Mouse (Mus musculus) myocyte (in vitro differentiated cells): ENCODE results near the gene Foxp4.

Experiments
- CEBPB ChIP-seq: IDR thresholded peaks from 2 replicates; pipeline ENCODE4 v1.6.1; 2011; ENCODE audit warnings: mild to moderate bottlenecking, moderate library complexity; ENCODE audit not compliant: poor library complexity, insufficient read depth, severe bottlenecking
- E2F4 ChIP-seq: IDR thresholded peaks from one replicate; pipeline ENCODE4 v1.6.1; 2011; ENCODE audit warnings: mild to moderate bottlenecking, control low read depth, moderate library complexity; ENCODE audit not compliant: insufficient read depth
- MYOD1 ChIP-seq, 3 experiments: IDR thresholded peaks; one replicate each; pipeline ENCODE4 v1.6.1; 2011; ENCODE audit warnings: control low read depth in 2 of 3, low read depth in 2 of 3, mild to moderate bottlenecking in 2 of 3, moderate library complexity in 1 of 3; ENCODE audit not compliant: insufficient read length in 2 of 3, control insufficient read depth in 1 of 3
- MYOG ChIP-seq, 3 experiments: IDR thresholded peaks; one replicate each; pipeline ENCODE4 v1.6.1; 2011; ENCODE audit warnings: control low read depth in 2 of 3, low read depth in 2 of 3, mild to moderate bottlenecking in 2 of 3; ENCODE audit not compliant: insufficient read length in 2 of 3, control insufficient read depth in 1 of 3, insufficient read depth in 1 of 3
- POLR2A ChIP-seq: IDR thresholded peaks from one replicate; pipeline ENCODE4 v1.6.1; 2011; ENCODE audit warnings: low read depth, mild to moderate bottlenecking, control low read depth, moderate library complexity; ENCODE audit not compliant: insufficient read length
- POLR2AphosphoS2 ChIP-seq: IDR thresholded peaks from one replicate; pipeline ENCODE4 v1.6.1; 2011; ENCODE audit warnings: low read depth, control low read depth; ENCODE audit not compliant: insufficient read length
- SRF ChIP-seq: IDR thresholded peaks from one replicate; pipeline ENCODE4 v1.6.1; 2011; ENCODE audit warnings: low read depth; ENCODE audit not compliant: control insufficient read depth, insufficient read length
- TCF12 ChIP-seq: IDR thresholded peaks from one replicate; pipeline ENCODE4 v1.6.1; 2011; ENCODE audit warnings: mild to moderate bottlenecking, control low read depth; ENCODE audit not compliant: poor library complexity, insufficient read depth, severe bottlenecking
- USF1 ChIP-seq: IDR thresholded peaks from one replicate; pipeline ENCODE4 v1.6.1; 2011; ENCODE audit warnings: low read depth, mild to moderate bottlenecking, control low read depth, moderate library complexity

GRCm38 (mm10) chr17:47853760-47854159, 70.7 kb downstream of the Foxp4 start:
- no peak for TF ChIP-seq POLR2A
- no peak for TF ChIP-seq POLR2AphosphoS2
- TF ChIP-seq MYOG (IDR thresholded peaks at IDR 0.05; ENCODE audit: control insufficient read depth in 1 of 3, insufficient read depth in 1 of 3, insufficient read length in 2 of 3, low read depth in 2 of 3) = no peak
- no peak for TF ChIP-seq SRF
- no peak for TF ChIP-seq TCF12
- no peak for TF ChIP-seq E2F4
- TF ChIP-seq USF1 = no peak
- TF ChIP-seq MYOD1 (IDR thresholded peaks at IDR 0.05; ENCODE audit: control insufficient read depth in 1 of 3, insufficient read length in 2 of 3, low read depth in 2 of 3) = no peak
- TF ChIP-seq CEBPB = no peak
